Mouse (Mus musculus) MEL (cell line): Measurements from ENCODE around the gene B230217C12Rik. TPM values are rescaled to one million over a fixed set of nuclear protein-coding genes. Genes with fewer than 3 reads are reported as not detected.

Experiments used
- DNase-seq: peaks from one replicate; pipeline ENCODE4 v3.0.0; 2011; ENCODE audit warnings: low read depth, low spot score
- H3K27ac ChIP-seq: 2 replicates; pipeline ENCODE4 v1.5.1; 2012; ENCODE audit warnings: low read depth, mild to moderate bottlenecking, control low read depth, low read length, moderate library complexity; ENCODE audit not compliant: control insufficient read depth
- H3K27me3 ChIP-seq, 2 experiments: fragments of 150-350 bp in 1 of 2; sonication (generic) in 1 of 2; 2 replicates each; pipeline ENCODE4 v1.6.1; 2012; ENCODE audit warnings: low read length in 2 of 2, mild to moderate bottlenecking in 2 of 2, improper control_type of control experiment in 1 of 2, moderate library complexity in 1 of 2; ENCODE audit not compliant: insufficient read depth in 2 of 2, control insufficient read depth in 1 of 2
- H3K36me3 ChIP-seq, 2 experiments: 2 replicates each; pipeline ENCODE4 v1.6.1; 2012 to 2014; ENCODE audit warnings: low read length in 2 of 2, improper control_type of control experiment in 1 of 2, inconsistent platforms in 1 of 2, mild to moderate bottlenecking in 1 of 2; ENCODE audit not compliant: insufficient read depth in 2 of 2, control insufficient read depth in 1 of 2
- H3K4me1 ChIP-seq, 2 experiments: fragments of 150-350 bp in 1 of 2; sonication (generic) in 1 of 2; 2 replicates each; pipeline ENCODE4 v1.6.1; 2012; ENCODE audit warnings: low read length in 2 of 2, improper control_type of control experiment in 1 of 2, mild to moderate bottlenecking in 1 of 2; ENCODE audit not compliant: insufficient read depth in 2 of 2, control insufficient read depth in 1 of 2
- H3K4me3 ChIP-seq, 2 experiments: fragments of 150-350 bp in 1 of 2; sonication (generic) in 1 of 2; 2 replicates each; pipeline ENCODE4 v1.5.1; 2012; ENCODE audit warnings: low read depth in 2 of 2, low read length in 2 of 2, mild to moderate bottlenecking in 2 of 2, moderate library complexity in 2 of 2, control low read depth in 1 of 2, improper control_type of control experiment in 1 of 2; ENCODE audit not compliant: control insufficient read depth in 1 of 2, insufficient read depth in 1 of 2
- H3K79me2 ChIP-seq: 2 replicates; pipeline ENCODE4 v1.6.1; 2012; ENCODE audit warnings: mild to moderate bottlenecking, low read length, moderate library complexity; ENCODE audit not compliant: control insufficient read depth, poor library complexity, insufficient read depth
- H3K9ac ChIP-seq: 2 replicates; pipeline ENCODE4 v1.6.1; 2012; ENCODE audit warnings: low read depth, mild to moderate bottlenecking, control low read depth, low read length, moderate library complexity; ENCODE audit not compliant: control insufficient read depth, poor library complexity, severe bottlenecking
- H3K9me3 ChIP-seq: fragments of 150-350 bp; sonication (generic); replicated peaks from 2 replicates; pipeline ENCODE4 v1.6.1; 2012; ENCODE audit warnings: mild to moderate bottlenecking, low read length, improper control_type of control experiment, moderate library complexity; ENCODE audit not compliant: insufficient read depth
- BHLHE40 ChIP-seq: IDR thresholded peaks from 2 replicates; pipeline ENCODE4 v1.6.1; 2012; ENCODE audit warnings: low read depth, mild to moderate bottlenecking, inconsistent platforms, low read length, improper control_type of control experiment, borderline replicate concordance
- CHD1 ChIP-seq: IDR thresholded peaks from 2 replicates; pipeline ENCODE4 v1.6.1; 2012; ENCODE audit warnings: low read depth, mild to moderate bottlenecking, inconsistent platforms, low read length, improper control_type of control experiment
- CHD2 ChIP-seq: IDR thresholded peaks from 2 replicates; pipeline ENCODE4 v1.6.1; 2011; ENCODE audit warnings: low read length, improper control_type of control experiment
- CTCF ChIP-seq, 3 experiments: IDR thresholded peaks in 2 of 3; conservative IDR thresholded peaks in 1 of 3; 2 replicates each; pipeline ENCODE4 v1.5.1; 2011 to 2012; ENCODE audit warnings: low read length in 3 of 3, low read depth in 2 of 3, mild to moderate bottlenecking in 2 of 3, improper control_type of control experiment in 1 of 3, inconsistent platforms in 1 of 3, mixed read lengths in 1 of 3, moderate library complexity in 1 of 3; ENCODE audit not compliant: control insufficient read depth in 1 of 3, insufficient read depth in 1 of 3, poor library complexity in 1 of 3, severe bottlenecking in 1 of 3
- E2F4 ChIP-seq: IDR thresholded peaks from 2 replicates; pipeline ENCODE4 v1.6.1; 2011; ENCODE audit warnings: low read depth, low read length, improper control_type of control experiment, borderline replicate concordance
- EP300 ChIP-seq, 2 experiments: IDR thresholded peaks; 2 replicates each; pipeline ENCODE4 v1.6.1; 2011; ENCODE audit warnings: improper control_type of control experiment in 2 of 2, low read length in 2 of 2, low read depth in 1 of 2, mild to moderate bottlenecking in 1 of 2
- GABPA ChIP-seq: IDR thresholded peaks from 2 replicates; pipeline ENCODE4 v1.6.1; 2012; ENCODE audit warnings: low read depth, mild to moderate bottlenecking, inconsistent platforms, low read length, improper control_type of control experiment, moderate library complexity
- GATA1 ChIP-seq: IDR thresholded peaks from 2 replicates; pipeline ENCODE4 v1.6.1; 2011; ENCODE audit warnings: low read depth, low read length, improper control_type of control experiment
- HCFC1 ChIP-seq: IDR thresholded peaks from 2 replicates; pipeline ENCODE4 v1.6.1; 2012; ENCODE audit warnings: low read depth, mild to moderate bottlenecking, inconsistent platforms, low read length, improper control_type of control experiment, moderate library complexity
- JUND ChIP-seq: IDR thresholded peaks from 2 replicates; pipeline ENCODE4 v1.6.1; 2011; ENCODE audit warnings: low read depth, mild to moderate bottlenecking, improper control_type of control experiment, low read length
- KAT2A ChIP-seq: conservative IDR thresholded peaks from 2 replicates; pipeline ENCODE4 v1.6.1; 2012; ENCODE audit warnings: low read depth, low read length, improper control_type of control experiment, inconsistent platforms
- MAFK ChIP-seq: IDR thresholded peaks from 2 replicates; pipeline ENCODE4 v1.6.1; 2011; ENCODE audit warnings: low read depth, mild to moderate bottlenecking, low read length, improper control_type of control experiment, borderline replicate concordance
- MAZ ChIP-seq: IDR thresholded peaks from 2 replicates; pipeline ENCODE4 v1.6.1; 2012; ENCODE audit warnings: low read depth, mild to moderate bottlenecking, inconsistent platforms, low read length, improper control_type of control experiment
- MEF2A ChIP-seq: IDR thresholded peaks from 2 replicates; pipeline ENCODE4 v1.6.1; 2014; ENCODE audit warnings: low read depth, mild to moderate bottlenecking, inconsistent platforms, low read length, improper control_type of control experiment; ENCODE audit not compliant: poor library complexity, insufficient replicate concordance, severe bottlenecking; ENCODE audit errors: extremely low read depth
- MXI1 ChIP-seq: IDR thresholded peaks from 2 replicates; pipeline ENCODE4 v1.6.1; 2011; ENCODE audit warnings: mild to moderate bottlenecking, low read depth, low read length, improper control_type of control experiment
- MYB ChIP-seq: IDR thresholded peaks from 2 replicates; pipeline ENCODE4 v1.6.1; 2011; ENCODE audit warnings: mild to moderate bottlenecking, low read depth, low read length, improper control_type of control experiment
- MYC ChIP-seq: IDR thresholded peaks from 2 replicates; pipeline ENCODE4 v1.6.1; 2011; ENCODE audit warnings: low read depth, mild to moderate bottlenecking, low read length, improper control_type of control experiment, moderate library complexity
- NELFE ChIP-seq: IDR thresholded peaks from 2 replicates; pipeline ENCODE4 v1.6.1; 2011; ENCODE audit warnings: low read depth, low read length, improper control_type of control experiment
- POLR2A ChIP-seq, 2 experiments: IDR thresholded peaks; 2 replicates each; pipeline ENCODE4 v1.6.1; 2011 to 2012; ENCODE audit warnings: low read length in 2 of 2, mild to moderate bottlenecking in 2 of 2, control low read depth in 1 of 2, improper control_type of control experiment in 1 of 2, low read depth in 1 of 2, moderate library complexity in 1 of 2; ENCODE audit not compliant: control insufficient read depth in 1 of 2, insufficient read depth in 1 of 2, poor library complexity in 1 of 2
- POLR2AphosphoS2 ChIP-seq: IDR thresholded peaks from 2 replicates; pipeline ENCODE4 v1.6.1; 2011; ENCODE audit warnings: low read length, improper control_type of control experiment
- POLR2AphosphoS5 ChIP-seq: IDR thresholded peaks from 2 replicates; pipeline ENCODE4 v1.6.1; 2012; ENCODE audit warnings: low read depth, borderline replicate concordance, mild to moderate bottlenecking, inconsistent platforms, low read length, moderate library complexity, mixed read lengths
- RCOR1 ChIP-seq: IDR thresholded peaks from 2 replicates; pipeline ENCODE4 v1.6.1; 2012; ENCODE audit warnings: low read depth, mild to moderate bottlenecking, inconsistent platforms, low read length, improper control_type of control experiment
- SIN3A ChIP-seq: IDR thresholded peaks from 2 replicates; pipeline ENCODE4 v1.6.1; 2012; ENCODE audit warnings: low read length, improper control_type of control experiment, inconsistent platforms
- TAL1 ChIP-seq: IDR thresholded peaks from 2 replicates; pipeline ENCODE4 v1.6.1; 2012; ENCODE audit warnings: mild to moderate bottlenecking, inconsistent platforms, low read length, moderate library complexity, mixed read lengths
- UBTF ChIP-seq: IDR thresholded peaks from 2 replicates; pipeline ENCODE4 v1.6.1; 2012; ENCODE audit warnings: low read depth, mild to moderate bottlenecking, inconsistent platforms, low read length, improper control_type of control experiment, moderate library complexity, borderline replicate concordance; ENCODE audit not compliant: insufficient read depth
- USF1 ChIP-seq: IDR thresholded peaks from 2 replicates; pipeline ENCODE4 v1.6.1; 2014; ENCODE audit warnings: low read depth, mild to moderate bottlenecking, inconsistent platforms, low read length, improper control_type of control experiment, moderate library complexity
- USF2 ChIP-seq, 2 experiments: IDR thresholded peaks; 2 replicates each; pipeline ENCODE4 v1.6.1; 2011 to 2012; ENCODE audit warnings: improper control_type of control experiment in 2 of 2, low read length in 2 of 2, borderline replicate concordance in 1 of 2, inconsistent platforms in 1 of 2, low read depth in 1 of 2, mild to moderate bottlenecking in 1 of 2; ENCODE audit not compliant: insufficient read depth in 1 of 2
- ZC3H11A ChIP-seq: IDR thresholded peaks from 2 replicates; pipeline ENCODE4 v1.6.1; 2012; ENCODE audit warnings: low read depth, mild to moderate bottlenecking, inconsistent platforms, low read length, improper control_type of control experiment
- ZNF384 ChIP-seq: IDR thresholded peaks from 2 replicates; pipeline ENCODE4 v1.6.1; 2012; ENCODE audit warnings: low read depth, mild to moderate bottlenecking, inconsistent platforms, low read length, improper control_type of control experiment
- polyA plus RNA-seq, 2 experiments: library from polyadenylated mRNA; stranded (reverse) in 1 of 2; unstranded in 1 of 2; fragments of >175 nt in 1 of 2; fragments of >200 nt in 1 of 2; gene quantifications; 2 replicates each; pipeline versions ENCODE4 v1.2.1 to v1.2.4; 2012; ENCODE audit warnings: low replicate concordance in 2 of 2, low read depth in 1 of 2; ENCODE audit not compliant: insufficient read length in 2 of 2, insufficient read depth in 1 of 2, missing spikeins in 1 of 2
- total RNA-seq: library from RNA; depleted of rRNA; stranded (reverse); fragments of 300-350 nt; gene quantifications from 2 replicates; pipeline ENCODE4 v1.2.3, GENCODE M21; 2012

The B230217C12Rik gene
- total and polyA plus RNA-seq, 3 experiments: 0.81 TPM; not detected in 2

DNA sequence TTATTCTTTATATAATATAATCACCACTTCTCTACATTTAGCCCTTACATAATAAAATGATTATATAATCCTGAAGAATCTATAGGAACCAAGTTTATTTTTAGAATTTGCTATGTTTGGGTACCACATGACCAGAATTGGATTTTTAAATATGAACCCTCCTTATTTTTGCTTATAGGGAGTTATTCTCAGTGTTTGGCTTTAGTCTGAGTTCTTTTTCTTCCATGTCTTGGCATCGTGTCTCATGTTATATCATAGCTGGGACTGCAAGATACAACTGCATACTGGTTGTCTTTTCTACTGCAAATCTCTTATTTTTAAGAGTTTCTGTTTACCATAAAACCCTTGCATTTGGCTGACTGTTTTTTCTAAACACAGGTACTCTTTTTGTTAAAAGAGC is 33.8 kb downstream of the B230217C12Rik start:
- Histone ChIP-seq H3K4me1 (peaks cover 0 to 2% of the 10 kb centered on the region in 2 experiments; a peak in 2 of 4 replicates), H3K4me3 (no peak overlapping the region), H3K9ac (no peak overlapping the region), H3K79me2 (no peaks in the 10 kb centered on the region), H3K27me3 (no peaks in the 10 kb centered on the region), H3K36me3 (peaks cover 0 to 6% of the 10 kb centered on the region in 2 experiments; a peak in 2 of 4 replicates), H3K27ac (no peak overlapping the region), H3K9me3 (no peaks in the 10 kb centered on the region)
- DNase-seq: no peak
- TF ChIP-seq MXI1 (no peak), RCOR1 (no peak), ZNF384 (no peak), JUND (no peak), UBTF (no peak), CHD2 (no peak), NELFE (no peak), BHLHE40 (no peak), POLR2A (IDR thresholded peaks at IDR 0.05; ENCODE audit: control insufficient read depth in 1 of 2, insufficient read depth in 1 of 2, low read depth in 1 of 2, low read length in 2 of 2, poor library complexity in 1 of 2) (no peak), USF1 (no peak), MEF2A (no peak), HCFC1 (no peak), POLR2AphosphoS2 (no peak), EP300 (IDR thresholded peaks at IDR 0.05; ENCODE audit: low read depth in 1 of 2, low read length in 2 of 2) (no peak), USF2 (IDR thresholded peaks at IDR 0.05; ENCODE audit: borderline replicate concordance in 1 of 2, insufficient read depth in 1 of 2, low read depth in 1 of 2, low read length in 2 of 2) (no peak), MAFK (no peak), GATA1 (no peak), E2F4 (no peak), MAZ (no peak), SIN3A (no peak)

DNA sequence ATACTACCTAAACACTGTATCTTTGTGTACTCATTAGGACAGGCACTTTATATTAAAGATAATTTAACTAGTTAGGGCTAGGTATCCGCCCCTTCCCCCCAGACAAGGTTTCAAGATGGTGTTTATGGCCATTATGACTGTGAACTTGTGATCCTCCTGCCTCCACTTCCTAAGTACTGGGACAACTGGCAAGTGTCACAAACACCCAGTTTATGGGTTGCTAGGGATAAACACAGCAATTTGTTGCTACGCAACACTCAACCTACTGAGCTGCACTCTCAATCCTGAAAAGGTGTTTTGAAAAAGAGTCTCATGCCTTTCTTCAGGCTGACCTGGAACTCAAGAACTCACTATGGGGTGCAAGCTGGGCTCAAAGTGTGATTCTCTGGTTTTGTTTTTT is 36.8 kb downstream of the B230217C12Rik start:
- Histone ChIP-seq H3K27me3 (no peaks in the 10 kb centered on the region), H3K79me2 (no peaks in the 10 kb centered on the region), H3K4me3 (no peak overlapping the region), H3K9me3 (no peaks in the 10 kb centered on the region), H3K9ac (no peak overlapping the region), H3K4me1 (peaks cover 0 to 2% of the 10 kb centered on the region in 2 experiments; a peak in 1 of 4 replicates), H3K27ac (no peak overlapping the region), H3K36me3 (peaks cover 0 to 3% of the 10 kb centered on the region in 2 experiments; a peak in 2 of 4 replicates)
- DNase-seq: no peak
- TF ChIP-seq CHD1: no peak
- TF ChIP-seq ZC3H11A: no peak
- TF ChIP-seq POLR2AphosphoS2: no peak
- no peak for TF ChIP-seq CHD2
- no peak for TF ChIP-seq BHLHE40
- TF ChIP-seq MYB: no peak
- no peak for TF ChIP-seq KAT2A
- no peak for TF ChIP-seq HCFC1
- TF ChIP-seq TAL1: no peak
- TF ChIP-seq MYC: no peak
- no peak for TF ChIP-seq POLR2AphosphoS5
- TF ChIP-seq ZNF384: no peak
- no peak for TF ChIP-seq GABPA
- TF ChIP-seq CTCF (IDR thresholded peaks at IDR 0.05 in 2 of 3, conservative IDR thresholded peaks at IDR 0.05 in 1 of 3; ENCODE audit: control insufficient read depth in 1 of 3, insufficient read depth in 1 of 3, low read depth in 2 of 3, low read length in 3 of 3, poor library complexity in 1 of 3, severe bottlenecking in 1 of 3): no peak
- TF ChIP-seq MAFK: no peak
- TF ChIP-seq SIN3A: no peak
- TF ChIP-seq MAZ: no peak
- no peak for TF ChIP-seq E2F4
- no peak for TF ChIP-seq MXI1
- no peak for TF ChIP-seq RCOR1
